Mouse (Mus musculus) central nervous system, embryonic 11.5 days (tissue): ENCODE results near the gene Coa5. TPM values are rescaled to one million over a fixed set of nuclear protein-coding genes. Genes with fewer than 3 reads are reported as not detected.

Source experiments
- polyA plus RNA-seq: library from polyadenylated mRNA; depleted of rRNA; stranded (reverse); fragments of >200 nt; gene quantifications from 2 replicates; pipeline ENCODE4 v1.2.3, GENCODE M21; 2012; rRNA removed

The Coa5 gene
- 30.0 and 49.2 TPM in 2 replicates for polyA plus RNA-seq

GRCm38 (mm10) chr1:37429366-37430296 is at the start of gene Coa5, which contains the start of gene Unc50:
TSS of gene Coa5 (minus strand) at chr1:37430103.
TSS of gene Unc50 (plus strand) at chr1:37430139.

Other genes with a start within 250 kb of the Coa5 start
- 0.04 and 0.05 TPM in 2 replicates for gene Cnga3, start 215.7 kb downstream of the Coa5 start, polyA plus RNA-seq
- 16.0 and 20.7 TPM in 2 replicates for gene Inpp4a, start 130.2 kb downstream of the Coa5 start, polyA plus RNA-seq
- gene Unc50, start within 50 bp of the Coa5 start, polyA plus RNA-seq, result 77.1 and 89.6 TPM in 2 replicates
- gene Mgat4a, start 110.9 kb upstream of the Coa5 start, polyA plus RNA-seq, result 2.5 and 4.2 TPM in 2 replicates